Mouse (Mus musculus): Measurements from ENCODE around the gene Mob1b. TPM values are rescaled to one million over a fixed set of nuclear protein-coding genes. Genes with fewer than 3 reads are reported as not detected.

Gene Mob1b
- total and polyA plus RNA-seq, 3 experiments: 7.0 to 11.9 (median 10.5) TPM

DNA sequence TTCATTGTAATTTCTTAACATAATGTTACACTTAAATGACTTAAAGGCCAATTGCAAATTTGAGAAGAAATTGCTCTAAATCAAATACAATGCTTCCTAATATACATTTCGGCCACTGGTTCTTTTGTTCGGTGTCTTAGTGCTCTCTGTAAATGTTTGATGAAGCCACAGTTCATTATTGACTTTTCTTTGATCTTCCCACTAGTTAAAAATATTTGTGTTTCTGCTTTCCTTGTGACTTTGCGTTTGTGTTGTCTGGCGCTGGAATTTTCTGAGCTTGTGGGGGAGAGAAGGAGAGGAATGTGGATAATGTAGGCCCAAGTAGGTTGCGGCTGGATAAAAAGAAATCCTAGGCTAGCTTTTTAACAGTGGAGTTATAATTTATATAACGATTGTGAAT is 76.5 kb downstream of the Mob1b start:
- Histone ChIP-seq H3K4me1 (ENCODE audit: control insufficient read depth in 1 of 2, insufficient read depth in 2 of 2) (no peaks in the 10 kb centered on the region), H3K4me2 (ENCODE audit: insufficient read depth, low read depth, poor library complexity, severe bottlenecking) (no peak overlapping the region), H3K9me3 (replicated peaks; ENCODE audit: low read length) (no peaks in the 10 kb centered on the region), H3K4me3 (replicated peaks in 1 of 3; ENCODE audit: low read depth in 2 of 3, low read length in 2 of 3, poor library complexity in 1 of 3) (no peak overlapping the region), H3K27me3 (replicated peaks) (no peaks in the 10 kb centered on the region), H3K9ac (ENCODE audit: insufficient read depth, low read depth) (no peak overlapping the region), H3K36me3 (replicated peaks in 1 of 2; ENCODE audit: control insufficient read depth in 1 of 2, insufficient read depth in 1 of 2, low read length in 1 of 2) (no peaks in the 10 kb centered on the region), H3K27ac (ENCODE audit: insufficient read depth, low read depth) (no peak overlapping the region), H3K79me2 (replicated peaks; ENCODE audit: control insufficient read depth, extremely low read depth, insufficient read depth, poor library complexity, severe bottlenecking) (no peaks in the 10 kb centered on the region)
- no peak for TF ChIP-seq ZKSCAN1 (IDR thresholded peaks at IDR 0.05; ENCODE audit: borderline replicate concordance, low read depth, low read length)
- TF ChIP-seq ZC3H11A (IDR thresholded peaks at IDR 0.05; ENCODE audit: low read depth, low read length): no peak
- TF ChIP-seq BHLHE40 (IDR thresholded peaks at IDR 0.05; ENCODE audit: low read depth, low read length): no peak
- no peak for TF ChIP-seq MYC (IDR thresholded peaks at IDR 0.05; ENCODE audit: low read depth, low read length)
- no peak for TF ChIP-seq SMC3 (IDR thresholded peaks at IDR 0.05; ENCODE audit: low read depth, low read length)
- TF ChIP-seq EP300 (IDR thresholded peaks at IDR 0.05; ENCODE audit: low read length): no peak
- no peak for TF ChIP-seq ZNF384 (IDR thresholded peaks at IDR 0.05; ENCODE audit: low read depth, low read length)
- no peak for TF ChIP-seq HCFC1 (IDR thresholded peaks at IDR 0.05; ENCODE audit: low read depth, low read length)
- TF ChIP-seq IRF4 (IDR thresholded peaks at IDR 0.05; ENCODE audit: low read depth, low read length): no peak
- TF ChIP-seq PAX5 (IDR thresholded peaks at IDR 0.05; ENCODE audit: low read length): no peak
- no peak for TF ChIP-seq MAX (IDR thresholded peaks at IDR 0.05; ENCODE audit: low read length)
- DNase-seq (ENCODE audit: extremely low read depth): no peak
- dilution Hi-C loops (cut with MboI; ENCODE audit: extremely low pct_ligation_motif_present, extremely low pct_unique_long_range_greater_than_20kb, low sequenced_read_pairs) (no loop called here), in situ Hi-C loops (cut with MboI; ENCODE audit: low pct_ligation_motif_present, low pct_unique_long_range_greater_than_20kb, low sequenced_read_pairs) (no loop called here)

DNA sequence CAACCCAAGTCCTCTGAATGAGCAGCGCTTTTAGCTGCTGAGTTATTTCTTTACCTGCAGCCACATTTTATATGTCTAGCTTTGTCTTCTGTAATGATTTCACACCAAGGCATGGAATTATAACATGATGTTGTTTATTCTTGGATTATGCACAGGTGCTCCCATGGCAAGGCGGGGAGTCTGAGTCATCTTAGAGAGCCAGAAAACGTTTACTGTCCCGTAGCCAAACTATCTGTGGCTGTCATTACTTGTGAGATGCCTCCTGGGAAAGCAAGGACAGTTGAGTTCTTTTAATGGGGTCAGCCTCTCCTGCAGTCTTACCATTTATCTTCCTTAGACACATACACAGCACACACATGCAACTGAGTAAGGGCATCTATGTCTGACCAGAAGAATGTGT is 85.0 kb downstream of the Mob1b start:
- Histone ChIP-seq H3K9ac (ENCODE audit: insufficient read depth, low read depth) (no peak overlapping the region), H3K36me3 (replicated peaks in 1 of 2; ENCODE audit: control insufficient read depth in 1 of 2, insufficient read depth in 1 of 2, low read length in 1 of 2) (no peaks in the 10 kb centered on the region), H3K79me2 (replicated peaks; ENCODE audit: control insufficient read depth, extremely low read depth, insufficient read depth, poor library complexity, severe bottlenecking) (no peaks in the 10 kb centered on the region), H3K27ac (ENCODE audit: insufficient read depth, low read depth) (no peak overlapping the region), H3K4me3 (replicated peaks in 1 of 3; ENCODE audit: low read depth in 2 of 3, low read length in 2 of 3, poor library complexity in 1 of 3) (no peak overlapping the region), H3K9me3 (replicated peaks; ENCODE audit: low read length) (no peaks in the 10 kb centered on the region), H3K4me1 (ENCODE audit: control insufficient read depth in 1 of 2, insufficient read depth in 2 of 2) (peaks cover 0 to 6% of the 10 kb centered on the region in 2 experiments; a peak in 1 of 4 replicates), H3K27me3 (replicated peaks) (no peaks in the 10 kb centered on the region), H3K4me2 (ENCODE audit: insufficient read depth, low read depth, poor library complexity, severe bottlenecking) (no peak overlapping the region)
- TF ChIP-seq POLR2AphosphoS2 (IDR thresholded peaks at IDR 0.05; ENCODE audit: low read depth, low read length) (no peak), TBP (conservative IDR thresholded peaks at IDR 0.05; ENCODE audit: low read depth, low read length) (no peak), ZC3H11A (IDR thresholded peaks at IDR 0.05; ENCODE audit: low read depth, low read length) (no peak), SIN3A (IDR thresholded peaks at IDR 0.05; ENCODE audit: low read length) (no peak), NELFE (IDR thresholded peaks at IDR 0.05; ENCODE audit: low read depth, low read length) (no peak), MXI1 (IDR thresholded peaks at IDR 0.05; ENCODE audit: low read depth, low read length) (no peak), ZMIZ1 (IDR thresholded peaks at IDR 0.05; ENCODE audit: low read depth, low read length) (no peak), MEF2A (IDR thresholded peaks at IDR 0.05; ENCODE audit: borderline replicate concordance, low read depth, low read length) (no peak)
- in situ Hi-C loops (cut with MboI; ENCODE audit: low pct_ligation_motif_present, low pct_unique_long_range_greater_than_20kb, low sequenced_read_pairs) (no loop called here), dilution Hi-C loops (cut with MboI; ENCODE audit: extremely low pct_ligation_motif_present, extremely low pct_unique_long_range_greater_than_20kb, low sequenced_read_pairs) (no loop called here)
- DNase-seq (ENCODE audit: extremely low read depth): no peak

Measured in CH12.LX (cell line).